Mouse (Mus musculus): ENCODE results near the gene Olfr805. TPM values are rescaled to one million over a fixed set of nuclear protein-coding genes. Genes with fewer than 3 reads are reported as not detected.

Gene Olfr805
- polyA plus RNA-seq (2015; fragmentation: Nextera tagmentation; extraction: Ambion mirVana): not detected in 2 replicates

GRCm38 (mm10) chr10:129729275-129729674, at the start of gene Olfr805:
Gene Olfr805, minus strand, starts transcription at chr10:129729375.
- no peaks in the 10 kb centered on the region for H3K27me3 ChIP-seq
- H3K9me3 ChIP-seq (replicated peaks): no peaks in the 10 kb centered on the region
- 96% methylated on average over 2 of the region's 2 CpGs for WGBS
- H3K27ac ChIP-seq: no peak within 1 kb of the TSS
- H3K9ac ChIP-seq: no peak within 1 kb of the TSS
- H3K36me3 ChIP-seq (ENCODE audit: poor library complexity, severe bottlenecking): no peaks in the 10 kb centered on the region
- H3K4me1 ChIP-seq: no peaks in the 10 kb centered on the region
- no peak within 1 kb of the TSS for H3K4me3 ChIP-seq
- ATAC-seq: no peak
- H3K4me2 ChIP-seq: no peak within 1 kb of the TSS

- Histone ChIP-seq H3K4me1 (no peaks in the 10 kb centered on the region), H3K36me3 (ENCODE audit: poor library complexity, severe bottlenecking) (no peaks in the 10 kb centered on the region), H3K4me2 (no peak overlapping the region), H3K9me3 (replicated peaks) (no peaks in the 10 kb centered on the region), H3K4me3 (no peak overlapping the region), H3K27me3 (no peaks in the 10 kb centered on the region), H3K9ac (no peak overlapping the region), H3K27ac (no peak overlapping the region)
- no peak for ATAC-seq
These were observed 48.9 kb upstream of the Olfr805 start for GRCm38 (mm10) chr10:129778123-129778522.

- Histone ChIP-seq H3K36me3 (ENCODE audit: poor library complexity, severe bottlenecking) (no peaks in the 10 kb centered on the region), H3K27me3 (no peaks in the 10 kb centered on the region), H3K4me1 (no peaks in the 10 kb centered on the region), H3K9ac (no peak within 1 kb of the TSS), H3K27ac (no peak within 1 kb of the TSS), H3K4me3 (no peak within 1 kb of the TSS), H3K4me2 (no peak within 1 kb of the TSS), H3K9me3 (replicated peaks) (no peaks in the 10 kb centered on the region)
- no peak for ATAC-seq
These were observed 45.2 kb upstream of the Olfr805 start, which contains the start of gene Olfr809 for GRCm38 (mm10) chr10:129774338-129774737. Gene Olfr809, plus strand, starts transcription at chr10:129774638.

- Histone ChIP-seq H3K27ac (no peak within 1 kb of the TSS), H3K4me2 (no peak within 1 kb of the TSS), H3K9me3 (replicated peaks) (no peaks in the 10 kb centered on the region), H3K36me3 (ENCODE audit: poor library complexity, severe bottlenecking) (no peaks in the 10 kb centered on the region), H3K27me3 (no peaks in the 10 kb centered on the region), H3K4me1 (no peaks in the 10 kb centered on the region), H3K9ac (no peak within 1 kb of the TSS), H3K4me3 (no peak within 1 kb of the TSS)
- ATAC-seq: no peak
- 95% methylated on average over 1 of the region's 1 CpGs for WGBS
These were observed 36.0 kb upstream of the Olfr805 start, which contains the start of gene Olfr808 for GRCm38 (mm10) chr10:129765182-129765581. Gene Olfr808, plus strand, starts transcription at chr10:129765482.

GRCm38 (mm10) chr10:129757693-129758092, 28.5 kb upstream of the Olfr805 start, which contains the start of gene Olfr807:
Gene Olfr807, minus strand, starts transcription at chr10:129757793.
- 84% methylated on average over 1 of the region's 1 CpGs for WGBS
- ATAC-seq: no peak
- Histone ChIP-seq H3K9ac (no peak within 1 kb of the TSS), H3K4me1 (no peaks in the 10 kb centered on the region), H3K27ac (no peak within 1 kb of the TSS), H3K36me3 (ENCODE audit: poor library complexity, severe bottlenecking) (no peaks in the 10 kb centered on the region), H3K4me2 (no peak within 1 kb of the TSS), H3K4me3 (no peak within 1 kb of the TSS), H3K27me3 (no peaks in the 10 kb centered on the region), H3K9me3 (replicated peaks) (no peaks in the 10 kb centered on the region)

GRCm38 (mm10) chr10:129741821-129742220, 12.6 kb upstream of the Olfr805 start, which contains the start of gene Olfr806:
Gene Olfr806, minus strand, starts transcription at chr10:129741921.
- Histone ChIP-seq H3K9ac (no peak within 1 kb of the TSS), H3K9me3 (replicated peaks) (no peaks in the 10 kb centered on the region), H3K36me3 (ENCODE audit: poor library complexity, severe bottlenecking) (no peaks in the 10 kb centered on the region), H3K27ac (no peak within 1 kb of the TSS), H3K27me3 (no peaks in the 10 kb centered on the region), H3K4me2 (no peak within 1 kb of the TSS), H3K4me3 (no peak within 1 kb of the TSS), H3K4me1 (no peaks in the 10 kb centered on the region)
- ATAC-seq: no peak

GRCm38 (mm10) chr10:129702910-129703309, 26.3 kb downstream of the Olfr805 start, which contains the start of gene Olfr804:
Gene Olfr804, plus strand, starts transcription at chr10:129703210.
- H3K9ac ChIP-seq: no peak within 1 kb of the TSS
- H3K9me3 ChIP-seq (replicated peaks): no peaks in the 10 kb centered on the region
- H3K4me1 ChIP-seq: no peaks in the 10 kb centered on the region
- H3K36me3 ChIP-seq (ENCODE audit: poor library complexity, severe bottlenecking): no peaks in the 10 kb centered on the region
- H3K27me3 ChIP-seq: no peaks in the 10 kb centered on the region
- ATAC-seq: no peak
- H3K4me3 ChIP-seq: no peak within 1 kb of the TSS
- H3K4me2 ChIP-seq: no peak within 1 kb of the TSS
- no peak within 1 kb of the TSS for H3K27ac ChIP-seq

DNA sequence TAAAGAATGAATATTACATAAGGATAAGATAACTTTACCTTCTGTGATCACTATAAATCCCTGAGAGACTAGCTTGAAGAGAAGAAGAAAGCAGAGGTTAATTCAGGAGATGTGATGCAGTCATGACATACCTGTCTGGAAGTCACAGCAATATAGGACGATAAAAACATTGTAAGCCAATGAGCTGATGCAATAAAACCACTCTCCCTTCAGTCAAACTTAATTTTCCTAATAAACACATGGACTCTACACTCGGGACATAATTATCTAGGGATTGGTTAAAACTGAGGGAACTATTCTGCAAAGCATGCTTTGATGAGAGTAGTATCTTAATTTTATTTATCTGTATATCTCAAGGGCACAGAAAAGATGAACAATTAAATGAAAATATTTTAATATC, 35.0 kb downstream of the Olfr805 start, which contains the start of gene Olfr803:
Gene Olfr803, minus strand, starts transcription at position 101 of the 400 bp plus-strand sequence.
- no peaks in the 10 kb centered on the region for H3K27me3 ChIP-seq
- no peak for ATAC-seq
- H3K4me3 ChIP-seq: no peak within 1 kb of the TSS
- no peaks in the 10 kb centered on the region for H3K36me3 ChIP-seq (ENCODE audit: poor library complexity, severe bottlenecking)
- no peak within 1 kb of the TSS for H3K27ac ChIP-seq
- WGBS: 90% methylated on average over 2 of the region's 2 CpGs
- H3K4me1 ChIP-seq: no peaks in the 10 kb centered on the region
- H3K9me3 ChIP-seq (replicated peaks): no peaks in the 10 kb centered on the region
- no peak within 1 kb of the TSS for H3K4me2 ChIP-seq
- no peak within 1 kb of the TSS for H3K9ac ChIP-seq

DNA sequence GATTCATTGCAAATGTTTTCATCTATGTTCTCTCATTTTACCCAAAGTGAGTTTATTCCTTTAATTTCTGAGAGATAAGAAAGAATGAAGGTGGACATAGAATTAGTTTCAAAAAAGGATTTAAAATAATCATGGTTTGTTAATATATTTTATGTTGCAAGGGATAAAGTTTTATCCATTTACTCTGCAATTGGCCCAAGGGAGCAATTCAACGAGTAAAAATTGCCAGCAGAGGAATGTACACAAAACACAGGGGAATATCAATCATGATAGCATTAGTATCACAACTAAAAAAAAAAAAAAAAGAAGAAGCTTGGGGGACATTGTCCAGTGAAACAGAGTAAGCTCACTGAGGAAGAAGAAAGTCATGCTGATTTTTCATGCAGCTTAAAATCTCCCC, 41.1 kb downstream of the Olfr805 start, which contains the start of gene Olfr802:
Gene Olfr802, minus strand, starts transcription at position 101 of the 400 bp plus-strand sequence.
- H3K27me3 ChIP-seq: no peaks in the 10 kb centered on the region
- H3K4me1 ChIP-seq: no peaks in the 10 kb centered on the region
- no peaks in the 10 kb centered on the region for H3K9me3 ChIP-seq (replicated peaks)
- WGBS: 65% methylated on average over 1 of the region's 1 CpGs
- H3K4me3 ChIP-seq: no peak within 1 kb of the TSS
- H3K9ac ChIP-seq: no peak within 1 kb of the TSS
- no peak within 1 kb of the TSS for H3K4me2 ChIP-seq
- no peak for ATAC-seq
- no peaks in the 10 kb centered on the region for H3K36me3 ChIP-seq (ENCODE audit: poor library complexity, severe bottlenecking)
- H3K27ac ChIP-seq: no peak within 1 kb of the TSS

GRCm38 (mm10) chr10:129673765-129674164, 55.4 kb downstream of the Olfr805 start, which contains the start of gene Olfr801:
Gene Olfr801, minus strand, starts transcription at chr10:129673865.
- H3K4me3 ChIP-seq: no peak within 1 kb of the TSS
- H3K27me3 ChIP-seq: no peaks in the 10 kb centered on the region
- 83% methylated on average over 1 of the region's 1 CpGs for WGBS
- no peaks in the 10 kb centered on the region for H3K9me3 ChIP-seq (replicated peaks)
- no peaks in the 10 kb centered on the region for H3K4me1 ChIP-seq
- no peak within 1 kb of the TSS for H3K9ac ChIP-seq
- no peak within 1 kb of the TSS for H3K27ac ChIP-seq
- ATAC-seq: no peak
- no peak within 1 kb of the TSS for H3K4me2 ChIP-seq
- H3K36me3 ChIP-seq (ENCODE audit: poor library complexity, severe bottlenecking): no peaks in the 10 kb centered on the region

Small RNAs within 50 kb of the gene (microRNA-seq; reads per million reads assigned to microRNA genes)
- gene Gm24485: not detected

Other genes with a start within 250 kb of the Olfr805 start
- not detected in 2 replicates for gene Olfr789, start 244.6 kb downstream of the Olfr805 start, polyA plus RNA-seq (2015; fragmentation: Nextera tagmentation; extraction: Ambion mirVana)
- gene Olfr790, start 230.9 kb downstream of the Olfr805 start, polyA plus RNA-seq (2015; fragmentation: Nextera tagmentation; extraction: Ambion mirVana): not detected in 2 replicates
- gene Olfr791, start 207.6 kb downstream of the Olfr805 start, polyA plus RNA-seq (2015; fragmentation: Nextera tagmentation; extraction: Ambion mirVana): not detected in 2 replicates
- gene Olfr792, start 190.2 kb downstream of the Olfr805 start, polyA plus RNA-seq (2015; fragmentation: Nextera tagmentation; extraction: Ambion mirVana): not detected in 2 replicates
- not detected in 2 replicates for gene Olfr794, start 161.7 kb downstream of the Olfr805 start, polyA plus RNA-seq (2015; fragmentation: Nextera tagmentation; extraction: Ambion mirVana)
- not detected in 2 replicates for gene Olfr796, start 116.8 kb downstream of the Olfr805 start, polyA plus RNA-seq (2015; fragmentation: Nextera tagmentation; extraction: Ambion mirVana)
- gene Olfr798, start 101.4 kb downstream of the Olfr805 start, polyA plus RNA-seq (2015; fragmentation: Nextera tagmentation; extraction: Ambion mirVana): not detected in 2 replicates
- not detected in 2 replicates for gene Olfr799, start 91.9 kb downstream of the Olfr805 start, polyA plus RNA-seq (2015; fragmentation: Nextera tagmentation; extraction: Ambion mirVana)
- gene Olfr800, start 71.7 kb downstream of the Olfr805 start, polyA plus RNA-seq (2015; fragmentation: Nextera tagmentation; extraction: Ambion mirVana): not detected in 2 replicates
- gene Olfr801, start 55.5 kb downstream of the Olfr805 start, polyA plus RNA-seq (2015; fragmentation: Nextera tagmentation; extraction: Ambion mirVana): not detected in 2 replicates
- not detected in 2 replicates for gene Olfr802, start 41.2 kb downstream of the Olfr805 start, polyA plus RNA-seq (2015; fragmentation: Nextera tagmentation; extraction: Ambion mirVana)
- not detected in 2 replicates for gene Olfr803, start 35.1 kb downstream of the Olfr805 start, polyA plus RNA-seq (2015; fragmentation: Nextera tagmentation; extraction: Ambion mirVana)
- gene Olfr804, start 26.2 kb downstream of the Olfr805 start, polyA plus RNA-seq (2015; fragmentation: Nextera tagmentation; extraction: Ambion mirVana): not detected in 2 replicates
- not detected in 2 replicates for gene Olfr806, start 12.5 kb upstream of the Olfr805 start, polyA plus RNA-seq (2015; fragmentation: Nextera tagmentation; extraction: Ambion mirVana)
- not detected in 2 replicates for gene Olfr807, start 28.4 kb upstream of the Olfr805 start, polyA plus RNA-seq (2015; fragmentation: Nextera tagmentation; extraction: Ambion mirVana)
- gene Olfr808, start 36.1 kb upstream of the Olfr805 start, polyA plus RNA-seq (2015; fragmentation: Nextera tagmentation; extraction: Ambion mirVana): not detected in 2 replicates
- not detected in 2 replicates for gene Olfr809, start 45.3 kb upstream of the Olfr805 start, polyA plus RNA-seq (2015; fragmentation: Nextera tagmentation; extraction: Ambion mirVana)
- not detected in 2 replicates for gene Olfr810, start 65.5 kb upstream of the Olfr805 start, polyA plus RNA-seq (2015; fragmentation: Nextera tagmentation; extraction: Ambion mirVana)
- not detected in 2 replicates for gene Olfr811, start 75.0 kb upstream of the Olfr805 start, polyA plus RNA-seq (2015; fragmentation: Nextera tagmentation; extraction: Ambion mirVana)
- not detected in 2 replicates for gene Olfr812, start 116.7 kb upstream of the Olfr805 start, polyA plus RNA-seq (2015; fragmentation: Nextera tagmentation; extraction: Ambion mirVana)
- not detected in 2 replicates for gene Olfr813, start 126.0 kb upstream of the Olfr805 start, polyA plus RNA-seq (2015; fragmentation: Nextera tagmentation; extraction: Ambion mirVana)
- not detected in 2 replicates for gene Olfr814, start 150.5 kb upstream of the Olfr805 start, polyA plus RNA-seq (2015; fragmentation: Nextera tagmentation; extraction: Ambion mirVana)
- gene Olfr815, start 176.5 kb upstream of the Olfr805 start, polyA plus RNA-seq (2015; fragmentation: Nextera tagmentation; extraction: Ambion mirVana): not detected in 2 replicates
- not detected in 2 replicates for gene Olfr816, start 186.2 kb upstream of the Olfr805 start, polyA plus RNA-seq (2015; fragmentation: Nextera tagmentation; extraction: Ambion mirVana)
- gene Olfr818, start 219.7 kb upstream of the Olfr805 start, polyA plus RNA-seq (2015; fragmentation: Nextera tagmentation; extraction: Ambion mirVana): not detected in 2 replicates
- gene Olfr819, start 237.9 kb upstream of the Olfr805 start, polyA plus RNA-seq (2015; fragmentation: Nextera tagmentation; extraction: Ambion mirVana): not detected in 2 replicates
- not detected in 2 replicates for gene Olfr247, start 246.8 kb upstream of the Olfr805 start, polyA plus RNA-seq (2015; fragmentation: Nextera tagmentation; extraction: Ambion mirVana)

Data from forebrain, embryonic 13.5 days (tissue).